Mouse (Mus musculus): ENCODE measurements around the gene Ace2.

GRCm38 (mm10) chrX:164101483-164101882, 37.6 kb upstream of the Ace2 start:
- TF ChIP-seq CTCF (IDR thresholded peaks at IDR 0.05; ENCODE audit: control insufficient read depth, insufficient read depth, low read length) (no peak), POLR2A (IDR thresholded peaks at IDR 0.05; ENCODE audit: borderline replicate concordance, control insufficient read depth, low read depth, low read length) (no peak)
